Mouse (Mus musculus): ENCODE measurements around the gene Cebpg. TPM values are rescaled to one million over a fixed set of nuclear protein-coding genes. Genes with fewer than 3 reads are reported as not detected.
A peak's percentile ranks its signal among the peaks of the same experiment; 100 is the strongest.

The Cebpg gene
- polyA plus RNA-seq, 1 experiment from 2014 or later = 63.6 TPM

GRCm38 (mm10) chr7:35065958-35066357 is 9.6 kb upstream of the Cebpg start:
- 94% methylated on average over 3 of the region's 3 CpGs for WGBS
- Histone ChIP-seq H3K4me1 (no peaks in the 10 kb centered on the region; the same call in 1 of the 2 replicates), H3K36me3 (replicated peaks) (no peaks in the 10 kb centered on the region), H3K27me3 (no peaks in the 10 kb centered on the region; the same call in 1 of the 2 replicates), H3K9ac (no peak overlapping the region), H3K4me2 (no peak overlapping the region), H3K9me3 (no peaks in the 10 kb centered on the region), H3K4me3 (replicated peaks) (no peak overlapping the region), H3K27ac (no peak overlapping the region)
- no peak for ATAC-seq (ENCODE audit: low FRiP score)

GRCm38 (mm10) chr7:35064286-35065258 is 8.2 kb upstream of the Cebpg start:
- no peaks in the 10 kb centered on the region for H3K9me3 ChIP-seq
- H3K4me3 ChIP-seq (replicated peaks) = no peak overlapping the region
- H3K27ac ChIP-seq = no peak overlapping the region
- no peak for ATAC-seq (ENCODE audit: low FRiP score)
- no peaks in the 10 kb centered on the region; the same call in 1 of the 2 replicates for H3K4me1 ChIP-seq
- 77% methylated on average over 14 of the region's 14 CpGs for whole genome bisulfite sequencing
- H3K9ac ChIP-seq = no peak overlapping the region
- no peaks in the 10 kb centered on the region; the same call in 1 of the 2 replicates for H3K27me3 ChIP-seq
- H3K36me3 ChIP-seq (replicated peaks) = no peaks in the 10 kb centered on the region
- no peak overlapping the region for H3K4me2 ChIP-seq

- H3K9me3 ChIP-seq = no peaks in the 10 kb centered on the region
- no peak overlapping the region for H3K9ac ChIP-seq
- no peaks in the 10 kb centered on the region for H3K27me3 ChIP-seq
- no peak overlapping the region for H3K4me3 ChIP-seq (replicated peaks)
- peaks cover 17% of the 10 kb centered on the region for H3K4me1 ChIP-seq
- H3K36me3 ChIP-seq (replicated peaks) = no peaks in the 10 kb centered on the region
- no peak overlapping the region for H3K4me2 ChIP-seq
- WGBS = 72% methylated on average over 5 of the region's 5 CpGs
- no peak for ATAC-seq (ENCODE audit: low FRiP score)
- no peak overlapping the region for H3K27ac ChIP-seq
Observed at GRCm38 (mm10) chr7:35059467-35059866, 3.1 kb upstream of the Cebpg start.

- Histone ChIP-seq H3K4me1 (peaks cover 25% of the 10 kb centered on the region), H3K27ac (no peak overlapping the region), H3K4me2 (no peak overlapping the region), H3K9ac (no peak overlapping the region), H3K4me3 (replicated peaks) (no peak overlapping the region), H3K27me3 (no peaks in the 10 kb centered on the region), H3K36me3 (replicated peaks) (no peaks in the 10 kb centered on the region), H3K9me3 (no peaks in the 10 kb centered on the region)
- WGBS = 82% methylated on average over 1 of the region's 1 CpGs
- ATAC-seq (ENCODE audit: low FRiP score) = no peak
Observed at GRCm38 (mm10) chr7:35058329-35058728, 2.0 kb upstream of the Cebpg start.

- no peaks in the 10 kb centered on the region for H3K9me3 ChIP-seq
- no peak overlapping the region for H3K9ac ChIP-seq
- no peaks in the 10 kb centered on the region for H3K27me3 ChIP-seq
- ATAC-seq (ENCODE audit: low FRiP score) = no peak
- H3K4me1 ChIP-seq = peaks cover 25% of the 10 kb centered on the region
- no peak overlapping the region for H3K27ac ChIP-seq
- H3K36me3 ChIP-seq (replicated peaks) = no peaks in the 10 kb centered on the region
- no peak overlapping the region for H3K4me3 ChIP-seq (replicated peaks)
- whole genome bisulfite sequencing = 88% methylated on average over 4 of the region's 4 CpGs
- no peak overlapping the region for H3K4me2 ChIP-seq
Observed at GRCm38 (mm10) chr7:35057569-35057968, 1.2 kb upstream of the Cebpg start.

- H3K27ac ChIP-seq = 0 out of 2 replicates have a peak overlapping the region, but pooled peaks have one; percentile 31
- no peaks in the 10 kb centered on the region for H3K9me3 ChIP-seq
- H3K27me3 ChIP-seq = no peaks in the 10 kb centered on the region
- 21% methylated on average over 10 of the region's 10 CpGs for WGBS
- H3K9ac ChIP-seq = peak overlapping the region; percentile 98
- H3K4me2 ChIP-seq = peak overlapping the region; percentile 93
- H3K4me3 ChIP-seq (replicated peaks) = peak overlapping the region; percentile 98
- no peaks in the 10 kb centered on the region for H3K36me3 ChIP-seq (replicated peaks)
- ATAC-seq (ENCODE audit: low FRiP score) = no peak
- peaks cover 25% of the 10 kb centered on the region for H3K4me1 ChIP-seq
Observed at GRCm38 (mm10) chr7:35056999-35057398, 626 bp upstream of the Cebpg start.

GRCm38 (mm10) chr7:35055619-35056435 is 546 bp downstream of the Cebpg start:
- Histone ChIP-seq H3K9ac (peak overlapping the region; percentile 98), H3K4me1 (peaks cover 25% of the 10 kb centered on the region), H3K27ac (peak overlapping the region; percentile 89), H3K4me3 (replicated peaks) (peak overlapping the region; percentile 98), H3K9me3 (no peaks in the 10 kb centered on the region), H3K27me3 (no peaks in the 10 kb centered on the region), H3K4me2 (peak overlapping the region; percentile 93), H3K36me3 (replicated peaks) (peaks cover 1% of the 10 kb centered on the region; the same call in 1 of the 2 replicates)
- WGBS = under 1% methylated on average over 77 of the region's 77 CpGs
- ATAC-seq (ENCODE audit: low FRiP score) = peak; percentile 89

GRCm38 (mm10) chr7:35054977-35055618 is 1.3 kb downstream of the Cebpg start:
- Histone ChIP-seq H3K4me1 (peaks cover 25% of the 10 kb centered on the region), H3K4me2 (peak overlapping the region; percentile 93), H3K4me3 (replicated peaks) (peak overlapping the region; percentile 98), H3K9ac (peak overlapping the region; percentile 98), H3K27ac (no peak overlapping the region), H3K36me3 (replicated peaks) (peaks cover 9% of the 10 kb centered on the region), H3K9me3 (no peaks in the 10 kb centered on the region), H3K27me3 (no peaks in the 10 kb centered on the region)
- ATAC-seq (ENCODE audit: low FRiP score) = no peak
- 60% methylated on average over 2 of the region's 2 CpGs for WGBS

GRCm38 (mm10) chr7:35054286-35054685 is 2.1 kb downstream of the Cebpg start:
- Histone ChIP-seq H3K36me3 (replicated peaks) (peaks cover 13% of the 10 kb centered on the region), H3K9ac (no peak overlapping the region), H3K4me1 (peaks cover 25% of the 10 kb centered on the region), H3K27me3 (no peaks in the 10 kb centered on the region), H3K27ac (no peak overlapping the region), H3K9me3 (no peaks in the 10 kb centered on the region), H3K4me2 (no peak overlapping the region; the same call in 1 of the 2 replicates), H3K4me3 (replicated peaks) (no peak overlapping the region)
- ATAC-seq (ENCODE audit: low FRiP score) = no peak
- 95% methylated on average over 1 of the region's 1 CpGs for WGBS

GRCm38 (mm10) chr7:35053161-35053560 is 3.2 kb downstream of the Cebpg start:
- Histone ChIP-seq H3K4me2 (no peak overlapping the region), H3K36me3 (replicated peaks) (peaks cover 13% of the 10 kb centered on the region), H3K4me1 (peaks cover 25% of the 10 kb centered on the region), H3K4me3 (replicated peaks) (no peak overlapping the region), H3K27me3 (no peaks in the 10 kb centered on the region), H3K9me3 (no peaks in the 10 kb centered on the region), H3K27ac (no peak overlapping the region), H3K9ac (no peak overlapping the region)
- no peak for ATAC-seq (ENCODE audit: low FRiP score)
- 88% methylated on average over 3 of the region's 3 CpGs for WGBS

GRCm38 (mm10) chr7:35050540-35050939 is 5.8 kb downstream of the Cebpg start:
- Histone ChIP-seq H3K27ac (no peak overlapping the region), H3K36me3 (replicated peaks) (peaks cover 32% of the 10 kb centered on the region), H3K4me1 (peaks cover 18% of the 10 kb centered on the region), H3K4me2 (no peak overlapping the region), H3K9me3 (no peaks in the 10 kb centered on the region), H3K4me3 (replicated peaks) (no peak overlapping the region), H3K27me3 (no peaks in the 10 kb centered on the region), H3K9ac (no peak overlapping the region)
- no peak for ATAC-seq (ENCODE audit: low FRiP score)
- WGBS = 90% methylated on average over 12 of the region's 12 CpGs

GRCm38 (mm10) chr7:35046091-35046490 is 10.3 kb downstream of the Cebpg start:
- H3K36me3 ChIP-seq (replicated peaks) = peaks cover 64% of the 10 kb centered on the region
- ATAC-seq (ENCODE audit: low FRiP score) = no peak
- H3K4me3 ChIP-seq (replicated peaks) = no peak overlapping the region
- no peak overlapping the region for H3K4me2 ChIP-seq
- no peaks in the 10 kb centered on the region for H3K27me3 ChIP-seq
- no peaks in the 10 kb centered on the region for H3K4me1 ChIP-seq
- no peak overlapping the region for H3K27ac ChIP-seq
- 93% methylated on average over 4 of the region's 4 CpGs for WGBS
- no peaks in the 10 kb centered on the region for H3K9me3 ChIP-seq
- no peak overlapping the region for H3K9ac ChIP-seq

Measured in forebrain, embryonic 12.5 days (tissue).